Mouse (Mus musculus) intestine, postnatal 0 days (tissue): ENCODE measurements around the gene Frmd5. TPM values are rescaled to one million over a fixed set of nuclear protein-coding genes. Genes with fewer than 3 reads are reported as not detected.

ENCODE experiments used
- ATAC-seq: fragments of 200-750 bp; cut with Nextera tagmentation; 2 replicates; pipeline ENCODE4 v1.8.0; 2017; ENCODE audit warnings: mild to moderate bottlenecking, moderate TSS enrichment, moderate library complexity
- H3K27ac ChIP-seq: fragments of 300-500 bp; sonication (generic); 2 replicates; pipeline ENCODE4 v1.5.1; 2014; ENCODE audit warnings: mild to moderate bottlenecking, low read depth, low read length, moderate library complexity
- H3K27me3 ChIP-seq: fragments of 300-500 bp; sonication (generic); replicated peaks from 2 replicates; pipeline ENCODE4 v1.6.1; 2014; ENCODE audit warnings: low read length, mixed read lengths; ENCODE audit not compliant: control insufficient read depth, insufficient read depth
- H3K36me3 ChIP-seq: fragments of 300-500 bp; sonication (generic); 2 replicates; pipeline ENCODE4 v1.6.1; 2014; ENCODE audit warnings: mild to moderate bottlenecking, moderate library complexity; ENCODE audit not compliant: control insufficient read depth, insufficient read depth
- H3K4me1 ChIP-seq: fragments of 300-500 bp; sonication (generic); replicated peaks from 2 replicates; pipeline ENCODE4 v1.6.1; 2014; ENCODE audit warnings: antibody characterized with exemption, low read length, mixed read lengths; ENCODE audit not compliant: control insufficient read depth, insufficient read depth
- H3K4me2 ChIP-seq: fragments of 300-500 bp; sonication (generic); replicated peaks from 2 replicates; pipeline ENCODE4 v1.6.1; 2014; ENCODE audit warnings: low read depth, mild to moderate bottlenecking, moderate library complexity
- H3K4me3 ChIP-seq: fragments of 300-500 bp; sonication (generic); 2 replicates; pipeline ENCODE4 v1.5.1; 2014; ENCODE audit warnings: low read depth, low read length
- H3K9ac ChIP-seq: fragments of 300-500 bp; sonication (generic); 2 replicates; pipeline ENCODE4 v1.6.1; 2014; ENCODE audit warnings: mild to moderate bottlenecking, low read depth, low read length
- H3K9me3 ChIP-seq: fragments of 300-500 bp; sonication (generic); 2 replicates; pipeline ENCODE4 v1.6.1; 2016; ENCODE audit warnings: mixed run types; ENCODE audit not compliant: control insufficient read depth
- CTCF ChIP-seq: sonication (generic); IDR thresholded peaks from 2 replicates; pipeline ENCODE4 v1.5.1; 2016; ENCODE audit warnings: low read depth, mild to moderate bottlenecking, control low read depth, antibody characterized with exemption, moderate library complexity
- WGBS: fragments of 180-500 bp; shearing (Covaris S2); extraction: QIAGEN DNeasy Blood & Tissue Kit; methylation state at CpG from one replicate; pipeline ENCODE4 v1.1.7; 2014; 5-methylcytosine and 5-hydroxymethylcytosine counted together
- polyA plus RNA-seq: library from polyadenylated mRNA; unstranded; fragments of >200 nt; fragmentation: Nextera tagmentation; extraction: Ambion mirVana; gene quantifications from 2 replicates; pipeline ENCODE4 v1.2.1, GENCODE M21; 2015

The Frmd5 gene
- polyA plus RNA-seq, 1 experiment from 2014 or later: 0.50 TPM

DNA sequence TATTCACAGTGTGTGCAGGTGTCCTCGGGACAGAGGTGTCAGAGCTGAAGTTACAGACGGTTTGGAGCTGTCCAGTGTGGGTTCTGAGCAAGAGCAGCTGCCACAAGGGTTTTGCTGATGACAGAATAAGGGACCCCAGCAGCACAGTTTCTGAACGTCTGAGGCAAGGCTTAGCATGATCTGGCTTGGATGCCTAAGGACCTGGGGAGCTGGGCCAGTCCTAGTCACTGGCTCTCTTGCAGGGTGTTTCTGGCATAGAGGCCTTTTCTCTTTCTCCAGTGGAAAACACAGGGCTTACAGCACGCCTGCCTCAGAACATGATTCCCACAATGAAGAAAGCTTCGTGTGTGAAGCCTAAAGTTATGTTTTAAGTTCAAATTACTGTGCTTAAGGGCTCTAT, 222.2 kb downstream of the Frmd5 start:
- H3K9ac ChIP-seq: no peak overlapping the region
- no peak overlapping the region for H3K27ac ChIP-seq
- H3K36me3 ChIP-seq: no peaks in the 10 kb centered on the region
- H3K9me3 ChIP-seq: no peaks in the 10 kb centered on the region
- 55% methylated on average over 5 of the region's 5 CpGs for WGBS
- H3K4me2 ChIP-seq: no peak overlapping the region
- no peak for TF ChIP-seq CTCF
- no peaks in the 10 kb centered on the region for H3K27me3 ChIP-seq
- H3K4me3 ChIP-seq: no peak overlapping the region
- ATAC-seq: no peak
- H3K4me1 ChIP-seq: no peaks in the 10 kb centered on the region

DNA sequence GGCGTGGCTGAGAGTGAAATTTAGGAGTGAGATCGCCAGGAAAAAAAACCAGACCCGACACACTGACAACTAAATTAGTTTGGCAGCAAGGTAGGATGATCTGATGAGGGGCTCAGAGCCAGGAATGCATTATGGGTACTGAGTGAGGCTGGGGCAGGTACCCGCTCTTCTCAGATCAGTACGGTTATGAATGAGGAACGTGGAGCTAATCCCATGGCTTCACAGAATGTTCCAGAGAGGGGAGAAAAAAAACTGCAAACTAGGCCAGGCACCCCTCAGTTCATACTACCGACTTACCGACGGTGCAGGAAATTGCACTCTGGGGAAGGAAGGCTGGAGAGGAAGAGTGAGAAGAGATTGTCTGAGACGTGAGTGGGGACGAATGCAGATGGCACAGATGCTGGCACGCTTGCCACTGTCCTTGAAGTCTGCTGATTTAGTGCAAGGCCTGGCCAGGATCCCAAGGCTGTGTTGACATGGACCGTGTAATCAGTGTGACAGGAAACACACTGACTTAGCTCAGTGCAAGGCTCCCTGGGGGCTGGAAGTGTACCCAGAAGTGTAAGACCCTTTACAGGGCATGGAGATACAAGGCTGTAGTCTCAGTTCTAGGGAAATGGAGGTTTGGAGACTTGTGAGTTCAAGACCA, 223.3 kb downstream of the Frmd5 start:
- Histone ChIP-seq H3K9ac (no peak overlapping the region), H3K4me2 (no peak overlapping the region), H3K27ac (no peak overlapping the region), H3K27me3 (no peaks in the 10 kb centered on the region), H3K4me1 (no peaks in the 10 kb centered on the region), H3K36me3 (no peaks in the 10 kb centered on the region), H3K4me3 (no peak overlapping the region), H3K9me3 (no peaks in the 10 kb centered on the region)
- no peak for TF ChIP-seq CTCF
- no peak for ATAC-seq
- 63% methylated on average over 13 of the region's 13 CpGs for WGBS

- H3K9me3 ChIP-seq: no peaks in the 10 kb centered on the region
- no peaks in the 10 kb centered on the region for H3K36me3 ChIP-seq
- H3K27ac ChIP-seq: no peak overlapping the region
- no peak overlapping the region for H3K9ac ChIP-seq
- H3K4me2 ChIP-seq: no peak overlapping the region
- 82% methylated on average over 13 of the region's 13 CpGs for WGBS
- H3K27me3 ChIP-seq: no peaks in the 10 kb centered on the region
- TF ChIP-seq CTCF: no peak
- H3K4me1 ChIP-seq: no peaks in the 10 kb centered on the region
- ATAC-seq: no peak
- no peak overlapping the region for H3K4me3 ChIP-seq
Observed at GRCm38 (mm10) chr2:121582809-121583376, 224.0 kb downstream of the Frmd5 start.

GRCm38 (mm10) chr2:121575741-121576201, 231.1 kb downstream of the Frmd5 start:
- ATAC-seq: no peak
- no peak for TF ChIP-seq CTCF
- Histone ChIP-seq H3K27ac (no peak overlapping the region), H3K4me2 (no peak overlapping the region), H3K4me1 (no peaks in the 10 kb centered on the region), H3K27me3 (no peaks in the 10 kb centered on the region), H3K4me3 (no peak overlapping the region), H3K9ac (no peak overlapping the region), H3K9me3 (no peaks in the 10 kb centered on the region), H3K36me3 (no peaks in the 10 kb centered on the region)
- WGBS: 66% methylated on average over 8 of the region's 8 CpGs

DNA sequence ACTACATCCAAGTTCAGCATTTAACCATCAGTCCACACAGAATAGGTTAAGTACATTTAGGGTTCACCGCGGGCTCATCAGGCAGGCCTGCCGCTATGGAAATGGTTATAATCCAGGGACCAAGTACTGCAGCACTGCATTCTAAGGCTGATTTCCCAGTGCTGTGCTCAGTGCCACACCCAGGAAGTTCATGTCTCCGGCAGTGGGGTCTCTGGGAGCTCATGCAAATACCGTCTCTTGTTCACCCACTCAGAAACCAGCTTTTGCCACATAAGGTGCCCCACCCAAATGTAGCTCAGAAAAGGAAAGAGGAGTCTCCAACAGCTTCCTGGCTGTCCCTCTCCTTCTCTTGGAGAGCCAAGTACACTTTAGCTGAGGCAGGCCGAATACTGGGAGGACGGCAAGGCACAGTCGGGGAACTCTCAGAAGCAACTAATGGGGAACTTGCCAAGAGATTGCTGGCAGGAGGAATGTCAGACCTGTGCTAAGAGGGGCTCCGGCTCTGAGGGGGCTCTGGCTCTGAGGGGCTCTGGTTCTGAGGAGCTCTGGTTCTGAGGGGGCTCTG, 232.7 kb downstream of the Frmd5 start:
- H3K9me3 ChIP-seq: no peaks in the 10 kb centered on the region
- no peaks in the 10 kb centered on the region for H3K4me1 ChIP-seq
- no peak for ATAC-seq
- H3K27ac ChIP-seq: no peak overlapping the region
- WGBS: 71% methylated on average over 9 of the region's 9 CpGs
- no peaks in the 10 kb centered on the region for H3K36me3 ChIP-seq
- H3K4me2 ChIP-seq: no peak overlapping the region
- TF ChIP-seq CTCF: no peak
- H3K4me3 ChIP-seq: no peak overlapping the region
- H3K9ac ChIP-seq: no peak overlapping the region
- no peaks in the 10 kb centered on the region for H3K27me3 ChIP-seq

DNA sequence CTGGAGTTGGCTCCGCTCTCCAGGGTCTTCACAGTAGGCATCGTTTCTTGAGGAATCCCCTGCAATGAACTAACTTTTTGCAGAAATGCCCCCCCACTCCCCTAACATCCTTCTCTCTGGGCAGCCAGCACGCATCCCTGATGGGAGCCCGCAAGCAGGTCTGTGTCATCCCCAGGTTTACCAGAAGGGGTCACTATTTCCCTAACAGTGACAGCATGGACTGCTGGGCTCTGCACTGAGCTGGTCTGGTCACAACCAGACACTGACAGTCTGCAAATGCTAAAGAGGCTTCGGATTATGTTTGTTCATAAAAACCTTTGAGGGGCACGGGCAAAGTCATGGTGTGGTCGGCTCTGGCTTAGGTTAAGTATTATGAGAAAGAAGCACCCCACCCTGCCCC, 235.1 kb downstream of the Frmd5 start:
- WGBS: 11% methylated on average over 7 of the region's 7 CpGs
- Histone ChIP-seq H3K27ac (no peak overlapping the region), H3K9me3 (no peaks in the 10 kb centered on the region), H3K4me3 (no peak overlapping the region), H3K4me2 (no peak overlapping the region), H3K4me1 (no peaks in the 10 kb centered on the region), H3K27me3 (no peaks in the 10 kb centered on the region), H3K9ac (no peak overlapping the region), H3K36me3 (no peaks in the 10 kb centered on the region)
- ATAC-seq: no peak
- TF ChIP-seq CTCF: peak; percentile 96
